Mouse (Mus musculus) midbrain, embryonic 15.5 days (tissue): ENCODE data around the gene Klk1b8. TPM values are rescaled to one million over a fixed set of nuclear protein-coding genes. Genes with fewer than 3 reads are reported as not detected.
A peak's percentile ranks its signal among the peaks of the same experiment; 100 is the strongest.

Experiments
- ATAC-seq: fragments of 200-750 bp; cut with Nextera tagmentation; replicated peaks from 2 replicates; pipeline ENCODE4 v1.8.0; 2017; ENCODE audit warnings: moderate TSS enrichment
- H3K27ac ChIP-seq: fragments of 300-500 bp; sonication (generic); 2 replicates; pipeline ENCODE4 v1.5.1; 2015; ENCODE audit warnings: mild to moderate bottlenecking, inconsistent platforms
- H3K27me3 ChIP-seq: fragments of 300-500 bp; sonication (generic); replicated peaks from 2 replicates; pipeline ENCODE4 v1.6.1; 2015; ENCODE audit warnings: inconsistent platforms
- H3K36me3 ChIP-seq: fragments of 300-500 bp; sonication (generic); replicated peaks from 2 replicates; pipeline ENCODE4 v1.6.1; 2015; ENCODE audit warnings: inconsistent platforms
- H3K4me1 ChIP-seq: fragments of 300-500 bp; sonication (generic); 2 replicates; pipeline ENCODE4 v1.6.1; 2015; ENCODE audit warnings: inconsistent platforms
- H3K4me2 ChIP-seq: fragments of 300-500 bp; sonication (generic); 2 replicates; pipeline ENCODE4 v1.6.1; 2015; ENCODE audit warnings: inconsistent platforms, mild to moderate bottlenecking, moderate library complexity
- H3K4me3 ChIP-seq: fragments of 300-500 bp; sonication (generic); 2 replicates; pipeline ENCODE4 v1.5.1; 2015; ENCODE audit warnings: mild to moderate bottlenecking, inconsistent platforms
- H3K9ac ChIP-seq: fragments of 300-500 bp; sonication (generic); 2 replicates; pipeline ENCODE4 v1.6.1; 2015; ENCODE audit warnings: mild to moderate bottlenecking, inconsistent platforms
- H3K9me3 ChIP-seq: fragments of 300-500 bp; sonication (generic); 2 replicates; pipeline ENCODE4 v1.6.1; 2016; ENCODE audit warnings: inconsistent platforms
- WGBS: fragments of 180-500 bp; shearing (Covaris S2); methylation state at CpG from one replicate; pipeline ENCODE4 v1.1.7; 2015; ENCODE audit warnings: mixed read lengths; 5-methylcytosine and 5-hydroxymethylcytosine counted together
- polyA plus RNA-seq: library from polyadenylated mRNA; unstranded; fragments of >200 nt; fragmentation: Nextera tagmentation; extraction: Ambion mirVana; gene quantifications from 2 replicates; pipeline ENCODE4 v1.2.1, GENCODE M21; 2015

Klk1b8 gene
- not detected in 2 replicates for polyA plus RNA-seq

GRCm38 (mm10) chr7:43950364-43950763 is at the start of gene Klk1b8:
Gene Klk1b8, plus strand, starts transcription at chr7:43950664.
- Histone ChIP-seq H3K4me2 (no peak within 1 kb of the TSS), H3K9ac (no peak within 1 kb of the TSS), H3K36me3 (no peaks in the 10 kb centered on the region), H3K4me3 (no peak within 1 kb of the TSS), H3K9me3 (no peaks in the 10 kb centered on the region), H3K27ac (no peak within 1 kb of the TSS), H3K4me1 (no peaks in the 10 kb centered on the region), H3K27me3 (no peaks in the 10 kb centered on the region)
- 84% methylated on average over 2 of the region's 2 CpGs for WGBS
- no peak for ATAC-seq

DNA sequence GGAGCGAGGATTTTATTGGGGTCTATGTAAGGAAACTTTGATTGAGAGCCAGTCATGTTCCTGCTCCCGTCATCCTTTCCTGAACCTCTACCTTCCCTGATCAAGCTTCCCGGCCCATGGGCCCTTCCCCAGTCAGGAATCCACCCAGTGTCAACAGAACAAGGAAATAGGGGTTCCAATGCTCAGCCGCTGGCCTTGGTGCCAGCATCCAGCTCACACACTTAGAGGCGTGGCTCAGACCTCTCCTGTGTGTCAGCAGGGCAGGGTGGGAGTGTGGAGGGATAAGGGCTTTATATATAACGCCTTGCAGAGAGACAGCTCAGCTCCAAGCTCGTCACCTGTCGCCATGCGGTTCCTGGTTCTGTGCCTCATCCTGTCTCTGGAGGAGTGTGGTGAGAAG is 35.6 kb upstream of the Klk1b8 start:
- WGBS = 81% methylated on average over 9 of the region's 9 CpGs

GRCm38 (mm10) chr7:43918426-43918825 is 32.0 kb upstream of the Klk1b8 start:
- Histone ChIP-seq H3K4me1 (no peaks in the 10 kb centered on the region), H3K9ac (no peak overlapping the region), H3K27me3 (no peaks in the 10 kb centered on the region), H3K4me2 (no peak overlapping the region), H3K4me3 (no peak overlapping the region), H3K9me3 (no peaks in the 10 kb centered on the region), H3K27ac (no peak overlapping the region), H3K36me3 (no peaks in the 10 kb centered on the region)
- 89% methylated on average over 13 of the region's 13 CpGs for WGBS
- ATAC-seq = no peak

More for the DNA sequence above, 35.6 kb upstream of the Klk1b8 start:
- Histone ChIP-seq H3K36me3 (no peaks in the 10 kb centered on the region), H3K27me3 (no peaks in the 10 kb centered on the region), H3K4me2 (no peak overlapping the region), H3K9me3 (no peaks in the 10 kb centered on the region), H3K9ac (no peak overlapping the region), H3K4me3 (no peak overlapping the region), H3K27ac (no peak overlapping the region), H3K4me1 (no peaks in the 10 kb centered on the region)
- no peak for ATAC-seq

GRCm38 (mm10) chr7:43918871-43919270 is 31.6 kb upstream of the Klk1b8 start:
- no peak for ATAC-seq
- Histone ChIP-seq H3K9ac (no peak overlapping the region), H3K4me2 (no peak overlapping the region), H3K4me3 (no peak overlapping the region), H3K27ac (no peak overlapping the region), H3K36me3 (no peaks in the 10 kb centered on the region), H3K27me3 (no peaks in the 10 kb centered on the region), H3K9me3 (no peaks in the 10 kb centered on the region), H3K4me1 (no peaks in the 10 kb centered on the region)
- WGBS = 78% methylated on average over 8 of the region's 8 CpGs

GRCm38 (mm10) chr7:43919559-43920451 is 30.7 kb upstream of the Klk1b8 start:
- peak; percentile 96 for ATAC-seq
- Histone ChIP-seq H3K4me3 (no peak overlapping the region), H3K27me3 (no peaks in the 10 kb centered on the region), H3K9me3 (no peaks in the 10 kb centered on the region), H3K9ac (no peak overlapping the region), H3K36me3 (no peaks in the 10 kb centered on the region), H3K4me2 (no peak overlapping the region), H3K4me1 (no peaks in the 10 kb centered on the region), H3K27ac (no peak overlapping the region)
- WGBS = 36% methylated on average over 14 of the region's 14 CpGs

- WGBS = 94% methylated on average over 3 of the region's 3 CpGs
- Histone ChIP-seq H3K4me2 (no peak overlapping the region), H3K9ac (no peak overlapping the region), H3K4me3 (no peak overlapping the region), H3K27me3 (no peaks in the 10 kb centered on the region), H3K36me3 (no peaks in the 10 kb centered on the region), H3K27ac (no peak overlapping the region), H3K9me3 (no peaks in the 10 kb centered on the region), H3K4me1 (no peaks in the 10 kb centered on the region)
- no peak for ATAC-seq
Observed at GRCm38 (mm10) chr7:43920582-43920981, 29.9 kb upstream of the Klk1b8 start.

GRCm38 (mm10) chr7:43921087-43921486 is 29.4 kb upstream of the Klk1b8 start:
- no peak overlapping the region for H3K4me2 ChIP-seq
- no peak for ATAC-seq
- no peaks in the 10 kb centered on the region for H3K9me3 ChIP-seq
- WGBS = 87% methylated on average over 6 of the region's 6 CpGs
- no peak overlapping the region for H3K9ac ChIP-seq
- no peaks in the 10 kb centered on the region for H3K4me1 ChIP-seq
- no peak overlapping the region for H3K4me3 ChIP-seq
- no peak overlapping the region for H3K27ac ChIP-seq
- no peaks in the 10 kb centered on the region for H3K36me3 ChIP-seq
- H3K27me3 ChIP-seq = no peaks in the 10 kb centered on the region

GRCm38 (mm10) chr7:43921941-43922340 is 28.5 kb upstream of the Klk1b8 start:
- Histone ChIP-seq H3K27ac (no peak overlapping the region), H3K9me3 (no peaks in the 10 kb centered on the region), H3K27me3 (no peaks in the 10 kb centered on the region), H3K9ac (no peak overlapping the region), H3K4me2 (no peak overlapping the region), H3K4me1 (no peaks in the 10 kb centered on the region), H3K4me3 (no peak overlapping the region), H3K36me3 (no peaks in the 10 kb centered on the region)
- WGBS = 84% methylated on average over 2 of the region's 2 CpGs
- ATAC-seq = no peak

DNA sequence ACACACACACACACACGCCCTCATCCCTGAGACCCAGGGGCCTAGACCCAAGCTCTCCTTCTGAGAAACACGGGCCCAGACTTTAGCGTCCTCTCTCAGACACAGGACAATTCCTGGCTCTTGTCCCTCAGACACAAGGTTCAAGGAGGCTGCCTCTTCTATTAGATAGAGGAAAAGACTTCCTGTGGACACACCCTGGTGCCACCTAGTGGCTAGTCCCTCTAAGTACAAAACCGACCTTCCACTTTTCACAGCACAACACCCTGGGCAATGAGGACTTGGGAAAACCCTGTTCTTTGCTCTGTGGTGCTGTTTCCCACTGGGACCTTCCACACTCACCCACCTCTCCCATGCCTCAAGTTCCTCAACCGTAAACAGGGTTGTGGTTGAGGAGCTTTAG is 24.5 kb upstream of the Klk1b8 start:
- no peaks in the 10 kb centered on the region for H3K9me3 ChIP-seq
- WGBS = 62% methylated on average over 5 of the region's 5 CpGs
- no peak for ATAC-seq
- H3K36me3 ChIP-seq = no peaks in the 10 kb centered on the region
- no peak overlapping the region for H3K4me2 ChIP-seq
- no peaks in the 10 kb centered on the region for H3K4me1 ChIP-seq
- no peaks in the 10 kb centered on the region for H3K27me3 ChIP-seq
- H3K9ac ChIP-seq = no peak overlapping the region
- H3K4me3 ChIP-seq = no peak overlapping the region
- H3K27ac ChIP-seq = no peak overlapping the region

- no peaks in the 10 kb centered on the region for H3K9me3 ChIP-seq
- no peak overlapping the region for H3K4me3 ChIP-seq
- ATAC-seq = no peak
- no peaks in the 10 kb centered on the region for H3K4me1 ChIP-seq
- H3K27me3 ChIP-seq = no peaks in the 10 kb centered on the region
- H3K4me2 ChIP-seq = no peak overlapping the region
- H3K9ac ChIP-seq = no peak overlapping the region
- H3K36me3 ChIP-seq = no peaks in the 10 kb centered on the region
- 49% methylated on average over 4 of the region's 4 CpGs for WGBS
- no peak overlapping the region for H3K27ac ChIP-seq
Observed at GRCm38 (mm10) chr7:43928521-43928920, 21.9 kb upstream of the Klk1b8 start.

DNA sequence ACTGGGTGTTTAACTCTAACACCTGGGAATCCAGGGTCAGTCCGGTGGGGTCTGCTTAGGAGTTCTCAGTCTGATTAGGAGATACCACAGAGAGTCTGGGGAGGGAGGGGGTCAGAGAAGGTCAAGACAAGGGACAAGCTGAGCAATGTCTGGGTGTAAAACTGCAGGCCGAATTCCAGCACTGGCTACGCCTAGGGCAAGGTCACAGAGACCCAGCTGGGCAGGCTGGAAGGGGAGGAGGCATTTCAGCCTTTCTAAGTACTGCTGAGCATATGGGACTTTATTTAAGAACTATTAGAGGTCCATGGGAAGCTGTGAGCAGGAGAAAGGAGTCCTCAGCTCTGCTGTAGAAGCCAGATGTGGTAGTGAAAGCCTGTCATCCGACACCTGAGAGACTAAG is 18.1 kb upstream of the Klk1b8 start:
- Histone ChIP-seq H3K4me3 (no peak overlapping the region), H3K4me1 (no peaks in the 10 kb centered on the region), H3K9ac (no peak overlapping the region), H3K27me3 (no peaks in the 10 kb centered on the region), H3K9me3 (no peaks in the 10 kb centered on the region), H3K36me3 (no peaks in the 10 kb centered on the region), H3K4me2 (no peak overlapping the region), H3K27ac (no peak overlapping the region)
- no peak for ATAC-seq
- WGBS = 68% methylated on average over 4 of the region's 4 CpGs

DNA sequence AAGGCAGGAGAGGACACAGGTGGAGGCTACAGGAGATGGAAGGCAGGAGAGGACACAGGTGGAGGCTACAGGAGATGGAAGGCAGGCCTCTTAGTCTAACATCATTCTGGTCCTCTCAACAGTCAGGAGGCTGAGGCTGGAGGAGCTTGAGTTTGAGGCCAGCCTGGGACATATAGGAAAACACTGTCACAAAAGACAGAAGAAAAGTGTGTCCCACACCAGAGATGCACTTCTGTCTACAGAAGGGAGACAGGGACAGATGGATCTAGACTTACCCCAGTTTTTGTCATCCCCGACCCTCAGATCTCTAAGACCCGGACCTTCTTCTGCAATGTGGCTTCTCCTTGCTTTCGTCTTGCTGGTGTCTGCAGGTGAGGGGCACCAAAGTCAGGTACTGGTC is 17.0 kb upstream of the Klk1b8 start, which contains the start of gene Klk15:
Klk15 (plus strand) TSS at position 301 of the 400 bp plus-strand sequence.
- Histone ChIP-seq H3K9me3 (no peaks in the 10 kb centered on the region), H3K4me3 (no peak within 1 kb of the TSS), H3K4me2 (no peak within 1 kb of the TSS), H3K27me3 (no peaks in the 10 kb centered on the region), H3K9ac (no peak within 1 kb of the TSS), H3K27ac (no peak within 1 kb of the TSS), H3K4me1 (no peaks in the 10 kb centered on the region), H3K36me3 (no peaks in the 10 kb centered on the region)
- ATAC-seq = no peak
- 88% methylated on average over 3 of the region's 3 CpGs for WGBS

DNA sequence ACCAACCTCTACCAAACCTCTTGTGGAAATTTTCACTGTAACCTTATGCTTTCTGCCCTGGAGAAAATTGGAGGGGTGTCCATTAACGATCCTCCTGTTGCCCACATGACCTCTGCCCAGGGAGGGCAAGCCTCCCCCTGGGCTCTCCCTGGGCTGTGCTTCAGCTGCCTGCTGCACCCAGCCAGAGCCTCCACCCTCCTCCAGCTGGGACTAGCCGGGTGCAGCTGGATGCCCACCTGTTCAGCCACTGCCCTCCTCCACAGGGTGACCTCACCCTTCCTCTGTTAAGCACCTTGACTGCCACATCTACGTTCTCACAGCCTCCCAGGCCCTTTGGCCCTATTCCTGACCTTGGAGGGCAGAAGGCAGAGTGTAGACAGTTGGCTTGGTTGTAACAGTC is 15.7 kb upstream of the Klk1b8 start:
- H3K4me3 ChIP-seq = no peak overlapping the region
- H3K27ac ChIP-seq = no peak overlapping the region
- no peak for ATAC-seq
- no peaks in the 10 kb centered on the region for H3K4me1 ChIP-seq
- no peak overlapping the region for H3K4me2 ChIP-seq
- no peaks in the 10 kb centered on the region for H3K27me3 ChIP-seq
- no peak overlapping the region for H3K9ac ChIP-seq
- H3K9me3 ChIP-seq = no peaks in the 10 kb centered on the region
- H3K36me3 ChIP-seq = no peaks in the 10 kb centered on the region
- 81% methylated on average over 3 of the region's 3 CpGs for WGBS
